Mouse (Mus musculus) left cerebral cortex, adult 2 months (tissue): ENCODE data around the gene Ddc. TPM values are rescaled to one million over a fixed set of nuclear protein-coding genes. Genes with fewer than 3 reads are reported as not detected.
A peak's percentile ranks its signal among the peaks of the same experiment; 100 is the strongest.

Experiments
- DNase-seq, 2 experiments: peaks; one replicate each; pipeline ENCODE4 v3.0.0; 2021 to 2022; ENCODE audit warnings: low spot score in 2 of 2, mixed read lengths in 1 of 2; ENCODE audit errors: extremely low spot score in 1 of 2
- H3K27ac ChIP-seq: fragments of 200-600 bp; 2 replicates; pipeline ENCODE4 v1.8.1; 2022
- H3K4me3 ChIP-seq: fragments of 200-600 bp; 2 replicates; pipeline ENCODE4 v1.8.1; 2022
- CTCF ChIP-seq: fragments of 200-600 bp; IDR thresholded peaks from 2 replicates; pipeline ENCODE4 v1.8.1; 2022; ENCODE audit warnings: antibody characterized with exemption, mild to moderate bottlenecking, moderate library complexity
- intact Hi-C: fragments of 180-260 bp; cut with DNase I; formaldehyde crosslinking; loops from one replicate; pipeline ENCODE4 v1.15.1; 2025
- total RNA-seq, 2 experiments: library from RNA; stranded (reverse); gene quantifications; 2 replicates each; pipeline ENCODE4 v1.2.3; 2021

Ddc gene
- total RNA-seq, 2 experiments from 2014 or later, result 3.6 to 5.8 TPM

DNA sequence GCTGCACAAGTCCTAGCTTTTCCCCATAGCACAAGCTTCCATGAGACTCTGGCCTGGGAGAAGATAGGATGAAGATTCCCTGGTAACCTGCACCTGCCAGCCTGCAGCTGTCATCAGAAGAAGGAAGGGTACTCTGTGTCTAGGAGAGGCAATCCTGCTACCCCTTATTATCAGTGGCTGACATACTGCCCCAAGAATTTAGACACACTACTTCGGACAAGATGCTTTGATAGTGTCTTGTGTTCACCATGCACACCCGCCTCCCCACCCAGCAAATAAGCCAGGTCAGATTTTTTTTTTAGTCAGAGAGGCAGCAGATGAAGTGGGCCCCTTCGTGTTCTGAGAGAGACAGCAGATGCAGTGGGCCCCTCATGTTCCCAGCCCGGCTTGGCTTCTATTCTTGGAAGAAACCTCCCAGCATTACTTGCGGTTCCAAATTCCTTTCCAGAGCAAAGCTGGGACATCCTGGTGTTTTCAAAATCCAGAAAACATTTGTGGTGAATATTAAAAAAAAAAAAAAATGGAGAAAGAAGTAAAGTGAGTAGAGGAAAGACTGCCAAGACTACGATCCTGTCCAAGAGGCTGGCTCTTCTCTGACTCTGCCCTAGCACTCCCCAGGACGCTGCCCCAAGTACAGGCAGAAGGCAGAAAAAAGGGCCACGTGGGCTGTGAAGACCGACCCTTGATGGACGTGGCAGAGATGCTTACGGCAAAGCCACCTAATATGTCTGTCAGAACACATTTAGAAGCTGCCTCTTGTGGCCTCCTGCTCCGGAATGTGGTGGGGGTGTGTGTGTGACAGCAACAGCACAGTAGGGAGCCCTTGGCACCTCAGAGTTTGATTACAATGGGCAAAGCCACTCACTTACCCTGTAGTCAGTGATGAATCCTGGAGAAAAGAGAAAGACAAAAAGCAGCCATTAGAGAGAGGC, 73.7 kb downstream of the Ddc start:
- Histone ChIP-seq H3K27ac (no peak overlapping the region), H3K4me3 (no peak overlapping the region)
- DNase-seq, result no peak
- no peak for TF ChIP-seq CTCF
- intact Hi-C loops, result loop anchor here (5.0 kb wide), 2 partner anchors 468 to 533 kb away; no protein-coding TSS in a partner anchor

DNA sequence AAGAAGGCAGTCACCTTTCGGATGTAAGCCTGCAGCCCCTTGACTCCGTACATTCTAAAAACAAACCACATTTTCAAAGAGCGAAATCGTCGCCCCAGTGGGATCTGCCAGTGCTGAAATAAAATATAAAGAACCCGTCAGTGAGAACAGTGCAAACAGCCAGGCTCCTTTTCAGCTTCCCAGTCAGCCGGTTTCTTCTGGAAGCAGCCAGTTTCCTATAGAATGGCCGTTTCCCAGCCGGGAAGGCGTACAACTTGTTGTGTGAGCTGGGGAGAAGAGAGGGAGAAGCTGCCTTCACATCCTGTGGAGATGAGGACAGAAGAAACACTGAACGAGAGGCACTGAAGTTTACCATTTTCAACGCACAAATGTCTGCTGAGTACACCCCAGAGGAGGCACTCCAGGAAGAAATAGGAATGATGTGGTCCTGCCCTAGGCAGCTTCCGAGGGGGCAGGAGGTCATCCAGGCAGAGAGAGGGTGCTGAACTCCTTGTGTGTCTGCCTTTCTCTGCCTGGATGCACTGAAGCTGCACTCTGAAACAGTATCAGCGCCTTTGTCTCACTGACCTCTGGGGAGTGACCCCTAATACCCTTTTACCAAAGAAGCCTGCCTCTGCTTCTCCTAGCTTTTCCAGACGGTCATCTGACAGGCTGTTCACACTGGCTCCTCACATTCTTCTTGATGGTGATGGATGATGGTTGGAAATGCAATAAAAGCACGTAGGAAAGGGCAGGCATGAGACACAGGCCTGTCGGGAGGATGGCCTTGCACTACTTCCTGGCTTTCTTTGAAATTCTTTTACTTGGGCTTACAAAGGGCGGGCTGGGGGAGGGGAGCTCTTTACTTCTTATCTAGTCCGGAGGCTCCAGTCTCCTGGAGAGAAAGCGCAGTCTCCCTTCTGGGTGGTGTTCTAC, 75.5 kb downstream of the Ddc start:
- intact Hi-C loops, result loop anchor here (5.0 kb wide), 2 partner anchors 470 to 535 kb away; no protein-coding TSS in a partner anchor
- Histone ChIP-seq H3K27ac (no peak overlapping the region), H3K4me3 (no peak overlapping the region)
- DNase-seq, result no peak
- TF ChIP-seq CTCF, result no peak

DNA sequence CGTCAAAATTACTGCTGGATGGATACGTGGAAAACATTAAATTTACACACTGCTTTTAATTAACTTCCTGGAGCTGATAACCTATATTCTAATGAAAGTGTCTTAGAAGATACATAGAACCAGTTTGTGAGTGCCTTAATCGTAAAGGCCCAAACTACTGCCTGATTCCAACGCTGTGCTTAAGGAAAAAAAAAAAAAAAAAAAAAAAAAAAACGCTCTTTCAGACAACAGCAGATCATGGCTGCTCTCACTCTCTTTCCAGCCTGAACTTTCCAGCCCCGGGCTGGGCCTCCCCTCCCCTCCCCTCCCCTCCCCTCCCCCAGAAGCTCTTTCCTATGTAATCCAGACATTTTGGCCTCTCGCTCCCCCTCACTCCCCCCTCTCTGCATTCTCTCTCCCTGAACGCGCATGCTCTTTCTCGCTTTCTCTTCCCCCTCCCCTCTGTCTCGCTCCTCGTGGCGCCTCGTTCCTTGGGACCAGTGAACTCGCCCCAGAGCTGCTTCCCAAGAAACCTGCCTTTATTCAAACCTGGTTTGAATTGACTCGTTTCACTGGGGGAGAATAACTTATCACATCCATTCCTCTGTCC, 76.5 kb downstream of the Ddc start:
- DNase-seq, result no peak
- no peak for TF ChIP-seq CTCF
- H3K4me3 ChIP-seq, result no peak overlapping the region
- intact Hi-C loops, result loop anchor here (5.0 kb wide), 2 partner anchors 471 to 536 kb away; no protein-coding TSS in a partner anchor
- no peak overlapping the region for H3K27ac ChIP-seq

DNA sequence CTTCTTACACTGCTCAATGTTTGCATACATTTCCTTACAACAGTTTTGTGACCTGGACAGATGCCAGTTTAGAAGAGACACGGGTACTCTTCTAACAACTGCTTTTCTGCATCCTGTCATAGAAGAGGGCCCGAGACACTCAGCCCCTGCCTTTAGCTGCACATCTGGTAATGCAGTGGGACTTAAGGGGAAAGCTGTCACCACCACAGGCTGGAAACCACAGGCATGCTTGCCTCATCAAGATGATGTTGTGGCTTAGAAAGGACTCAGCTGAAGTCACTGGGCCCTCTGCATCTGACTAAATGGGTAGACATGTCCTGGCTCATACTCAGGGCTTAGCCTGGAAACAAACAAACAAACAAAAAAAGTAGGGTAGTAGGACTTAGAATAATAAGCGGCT, 77.2 kb downstream of the Ddc start:
- intact Hi-C loops, result loop anchor here (1.0 to 5.0 kb wide), 3 partner anchors 153 to 537 kb away; no protein-coding TSS in a partner anchor
- Histone ChIP-seq H3K4me3 (no peak overlapping the region), H3K27ac (no peak overlapping the region)
- no peak for DNase-seq
- TF ChIP-seq CTCF, result no peak

DNA sequence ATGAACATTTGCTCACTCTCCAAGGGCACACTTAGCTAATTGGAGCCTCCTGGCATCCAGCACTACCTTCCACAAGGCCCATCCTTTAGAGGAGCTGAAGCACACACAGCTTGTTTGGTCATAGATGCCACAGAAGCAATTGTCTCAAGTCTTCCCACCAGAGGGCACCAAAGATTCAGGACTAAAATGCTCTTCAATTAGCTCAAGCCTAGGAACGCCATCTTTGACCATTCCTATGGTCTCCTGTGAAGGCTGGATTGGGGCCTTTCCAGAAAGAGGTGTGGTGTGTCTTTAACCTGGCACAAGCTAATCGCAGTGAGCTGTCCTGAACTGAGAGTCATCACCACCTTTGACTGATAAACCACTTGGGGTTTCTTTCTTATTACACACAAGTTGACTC, 77.7 kb downstream of the Ddc start:
- intact Hi-C loops, result loop anchor here (1.0 to 5.0 kb wide), 3 partner anchors 153 to 537 kb away; no protein-coding TSS in a partner anchor
- Histone ChIP-seq H3K4me3 (no peak overlapping the region), H3K27ac (no peak overlapping the region)
- DNase-seq, result peak; percentile 74 to 81
- TF ChIP-seq CTCF, result peak; percentile 91

DNA sequence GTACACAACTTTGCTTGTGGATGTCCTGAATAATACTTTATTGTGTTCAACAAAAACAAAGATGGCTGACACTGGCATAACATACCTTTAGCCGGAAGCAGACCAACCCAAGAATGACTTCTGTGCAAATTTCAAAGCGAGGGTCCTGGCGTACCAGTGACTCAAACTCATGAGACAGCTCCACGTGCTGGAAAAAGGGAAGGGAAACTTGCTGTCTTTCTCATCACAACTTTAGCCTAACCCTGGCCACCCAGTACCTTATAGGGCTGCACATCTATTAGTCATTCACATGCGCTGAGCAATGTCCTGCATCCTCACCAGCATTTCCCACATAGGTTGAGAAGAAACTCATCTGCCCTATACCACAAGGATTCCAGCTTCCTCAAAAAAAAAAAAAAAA, 78.7 kb downstream of the Ddc start:
- no peak for DNase-seq
- H3K27ac ChIP-seq, result no peak overlapping the region
- TF ChIP-seq CTCF, result no peak
- intact Hi-C loops, result no loop called here
- no peak overlapping the region for H3K4me3 ChIP-seq

DNA sequence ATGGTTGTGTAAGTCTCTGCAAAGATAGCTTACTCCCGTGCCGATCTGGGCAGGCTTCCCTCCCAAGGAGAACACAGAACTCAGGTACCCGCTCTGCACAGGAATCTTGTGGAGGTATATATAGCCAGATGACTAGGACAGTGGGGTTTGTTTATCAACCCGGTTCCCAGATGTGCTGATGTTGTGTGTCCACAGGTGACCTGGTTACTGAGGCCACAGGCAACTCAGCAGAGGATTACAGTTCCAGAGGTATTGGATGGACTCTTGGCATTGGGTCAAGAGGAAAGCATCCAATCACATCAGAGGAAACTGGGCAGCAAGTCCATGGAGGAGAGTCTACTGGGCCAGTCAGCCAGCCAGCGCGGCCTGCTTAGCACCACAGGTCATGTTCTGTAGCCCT, 79.1 kb downstream of the Ddc start:
- H3K4me3 ChIP-seq, result no peak overlapping the region
- no peak overlapping the region for H3K27ac ChIP-seq
- intact Hi-C loops, result no loop called here
- no peak for TF ChIP-seq CTCF
- DNase-seq, result no peak

DNA sequence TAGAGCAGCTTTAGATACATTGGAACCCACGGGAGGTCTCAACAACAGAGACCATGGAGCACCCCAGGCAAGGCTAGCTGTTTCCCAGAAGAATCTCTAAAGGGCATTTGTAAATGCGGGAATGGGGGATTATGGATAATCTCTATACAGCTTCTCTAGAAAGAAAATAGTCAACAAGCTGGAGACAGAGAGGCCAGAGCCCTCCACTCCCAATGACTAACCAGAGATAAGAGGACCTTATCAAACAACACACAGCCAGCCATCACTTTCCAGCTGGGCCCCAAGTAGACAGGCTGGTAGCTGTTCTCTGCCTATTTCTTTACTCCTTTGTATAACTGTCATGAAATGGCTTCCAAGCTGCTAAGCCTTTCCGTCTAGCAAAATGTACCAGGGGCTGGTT, 82.2 kb downstream of the Ddc start:
- DNase-seq, result no peak
- intact Hi-C loops, result no loop called here
- Histone ChIP-seq H3K27ac (no peak overlapping the region), H3K4me3 (no peak overlapping the region)
- no peak for TF ChIP-seq CTCF

DNA sequence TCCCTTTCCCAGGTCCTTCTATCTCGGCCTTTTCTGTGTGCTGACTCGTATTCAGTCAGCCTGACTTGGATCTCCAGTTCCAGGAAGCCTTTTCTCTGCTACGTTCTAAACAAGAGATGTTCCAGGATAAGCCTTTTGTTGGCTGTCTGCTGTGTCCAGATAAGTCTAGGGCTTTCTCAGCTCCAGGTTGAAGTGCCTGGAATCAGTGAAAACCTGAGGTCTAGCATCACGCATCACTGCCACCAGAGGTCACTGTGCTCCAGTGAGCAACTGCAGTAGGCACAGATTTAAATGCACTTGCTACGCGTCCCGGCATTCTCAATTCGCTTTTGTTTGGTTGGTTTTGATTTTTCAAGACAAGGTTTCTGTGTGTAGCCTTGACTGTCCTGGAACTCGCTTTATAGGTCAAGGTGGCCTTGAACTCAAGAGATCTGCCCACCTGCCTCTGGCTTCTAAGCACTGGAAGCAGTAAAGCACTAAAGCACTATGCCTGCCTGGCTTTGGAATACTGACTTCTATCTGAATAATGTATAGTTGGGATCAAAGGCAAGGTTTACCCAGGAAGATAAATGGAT, 86.0 kb downstream of the Ddc start:
- H3K27ac ChIP-seq, result no peak overlapping the region
- peak; percentile 89 for TF ChIP-seq CTCF
- intact Hi-C loops, result loop anchor here (5.0 kb wide), 2 partner anchors 730 to 745 kb away; no protein-coding TSS in a partner anchor
- DNase-seq, result peak; percentile 59 to 69
- no peak overlapping the region for H3K4me3 ChIP-seq

DNA sequence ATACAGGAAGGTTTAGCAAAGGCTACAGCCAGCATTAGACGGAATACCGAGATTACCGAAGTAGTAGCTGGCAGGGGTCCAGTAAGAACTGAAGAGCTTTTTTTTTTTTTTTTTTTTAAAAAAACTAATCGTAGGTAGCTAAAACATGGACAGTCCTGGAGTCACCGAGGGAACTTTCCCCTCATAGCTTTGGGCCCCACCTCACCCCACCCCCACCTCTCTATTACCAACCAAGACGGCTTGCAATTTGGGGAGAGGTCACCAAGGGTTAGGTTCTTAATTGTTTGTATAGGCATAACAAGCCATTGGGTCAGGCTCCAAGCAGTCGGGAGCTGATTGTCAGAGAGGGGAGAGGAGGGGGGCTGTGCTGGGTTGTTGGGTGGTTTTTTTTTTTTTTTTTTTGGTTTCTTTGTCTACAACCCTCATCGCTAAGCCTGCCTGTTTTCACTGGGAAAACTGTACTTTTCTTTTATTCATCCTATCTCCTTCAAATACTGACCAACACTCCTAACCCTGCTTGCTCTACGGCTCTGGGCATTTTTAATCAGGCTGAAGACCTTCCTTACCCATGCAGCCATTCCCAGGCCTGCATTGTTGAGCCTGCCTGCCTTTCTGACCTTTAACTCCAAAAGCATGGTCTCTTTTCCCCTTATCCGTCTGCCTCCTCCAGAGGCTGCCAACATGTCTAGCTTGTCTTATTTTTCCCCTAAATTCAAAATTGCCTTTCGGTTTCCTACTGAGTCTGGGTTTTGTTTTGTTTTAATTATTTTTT, 88.4 kb downstream of the Ddc start:
- DNase-seq, result no peak
- intact Hi-C loops, result loop anchor here (5.0 kb wide), 2 partner anchors 733 to 748 kb away; no protein-coding TSS in a partner anchor
- TF ChIP-seq CTCF, result no peak
- Histone ChIP-seq H3K27ac (peak overlapping the region; percentile 70), H3K4me3 (peak overlapping the region; percentile 59)
